Mouse (Mus musculus): ENCODE measurements around the gene AI413582. TPM values are rescaled to one million over a fixed set of nuclear protein-coding genes. Genes with fewer than 3 reads are reported as not detected.

The AI413582 gene
- polyA plus RNA-seq, 1 experiment from 2014 or later = 28.4 TPM

GRCm38 (mm10) chr17:27541984-27542383 lies 23.6 kb downstream of the AI413582 start:
- DNase-seq (ENCODE audit: low spot score) = no peak
- Histone ChIP-seq H3K4me2 (no peak overlapping the region), H3K4me1 (replicated peaks; ENCODE audit: control insufficient read depth, insufficient read depth, low read length) (no peaks in the 10 kb centered on the region), H3K9me3 (ENCODE audit: control insufficient read depth, low read length) (no peaks in the 10 kb centered on the region), H3K4me3 (ENCODE audit: low read depth, low read length) (no peak overlapping the region), H3K36me3 (ENCODE audit: control insufficient read depth, insufficient read depth, low read length) (no peaks in the 10 kb centered on the region), H3K27me3 (replicated peaks; ENCODE audit: control insufficient read depth, insufficient read depth, low read length) (peaks cover 4% of the 10 kb centered on the region; the same call in 1 of the 2 replicates), H3K27ac (ENCODE audit: low read depth, low read length) (no peak overlapping the region), H3K9ac (ENCODE audit: low read depth, low read length) (no peak overlapping the region)
- WGBS = 75% methylated on average over 3 of the region's 3 CpGs
- no peak for ATAC-seq (replicated peaks; ENCODE audit: low FRiP score)

- DNase-seq (ENCODE audit: low spot score) (no peak), ATAC-seq (replicated peaks; ENCODE audit: low FRiP score) (no peak)
- no peak overlapping the region for H3K9ac ChIP-seq (ENCODE audit: low read depth, low read length)
- no peaks in the 10 kb centered on the region for H3K36me3 ChIP-seq (ENCODE audit: control insufficient read depth, insufficient read depth, low read length)
- WGBS = 59% methylated on average over 2 of the region's 2 CpGs
- no peak overlapping the region for H3K4me3 ChIP-seq (ENCODE audit: low read depth, low read length)
- peaks cover 2% of the 10 kb centered on the region; the same call in 1 of the 2 replicates for H3K27me3 ChIP-seq (replicated peaks; ENCODE audit: control insufficient read depth, insufficient read depth, low read length)
- no peaks in the 10 kb centered on the region for H3K4me1 ChIP-seq (replicated peaks; ENCODE audit: control insufficient read depth, insufficient read depth, low read length)
- H3K4me2 ChIP-seq = no peak overlapping the region
- H3K27ac ChIP-seq (ENCODE audit: low read depth, low read length) = no peak overlapping the region
- H3K9me3 ChIP-seq (ENCODE audit: control insufficient read depth, low read length) = no peaks in the 10 kb centered on the region
Observed at GRCm38 (mm10) chr17:27541261-27541660, 24.3 kb downstream of the AI413582 start.

- 6% methylated on average over 10 of the region's 10 CpGs for WGBS
- ATAC-seq (replicated peaks; ENCODE audit: low FRiP score) = peak; percentile 66
- H3K36me3 ChIP-seq (ENCODE audit: control insufficient read depth, insufficient read depth, low read length) = no peaks in the 10 kb centered on the region
Observed at GRCm38 (mm10) chr17:27534718-27535117, 30.8 kb downstream of the AI413582 start.

GRCm38 (mm10) chr17:27533354-27533753 lies 32.2 kb downstream of the AI413582 start:
- H3K27ac ChIP-seq (ENCODE audit: low read depth, low read length) = no peak overlapping the region
- H3K9me3 ChIP-seq (ENCODE audit: control insufficient read depth, low read length) = no peaks in the 10 kb centered on the region
- WGBS = 88% methylated on average over 3 of the region's 3 CpGs
- H3K4me3 ChIP-seq (ENCODE audit: low read depth, low read length) = no peak overlapping the region
- H3K4me1 ChIP-seq (replicated peaks; ENCODE audit: control insufficient read depth, insufficient read depth, low read length) = no peaks in the 10 kb centered on the region; the same call in 1 of the 2 replicates
- 0 out of 2 replicates have a peak, but pooled peaks cover 2% of the 10 kb centered on the region for H3K27me3 ChIP-seq (replicated peaks; ENCODE audit: control insufficient read depth, insufficient read depth, low read length)
- no peaks in the 10 kb centered on the region for H3K36me3 ChIP-seq (ENCODE audit: control insufficient read depth, insufficient read depth, low read length)
- no peak overlapping the region for H3K9ac ChIP-seq (ENCODE audit: low read depth, low read length)
- no peak for ATAC-seq (replicated peaks; ENCODE audit: low FRiP score)
- DNase-seq (ENCODE audit: low spot score) = no peak
- H3K4me2 ChIP-seq = no peak overlapping the region

More at GRCm38 (mm10) chr17:27534718-27535117, 30.8 kb downstream of the AI413582 start:
- Histone ChIP-seq H3K9ac (ENCODE audit: low read depth, low read length) (no peak overlapping the region), H3K27ac (ENCODE audit: low read depth, low read length) (no peak overlapping the region), H3K4me2 (no peak overlapping the region), H3K9me3 (ENCODE audit: control insufficient read depth, low read length) (no peaks in the 10 kb centered on the region), H3K27me3 (replicated peaks; ENCODE audit: control insufficient read depth, insufficient read depth, low read length) (0 out of 2 replicates have a peak, but pooled peaks cover 2% of the 10 kb centered on the region), H3K4me1 (replicated peaks; ENCODE audit: control insufficient read depth, insufficient read depth, low read length) (no peaks in the 10 kb centered on the region; the same call in 1 of the 2 replicates), H3K4me3 (ENCODE audit: low read depth, low read length) (no peak overlapping the region)
- peak; percentile 85 for DNase-seq (ENCODE audit: low spot score)

GRCm38 (mm10) chr17:27532095-27532494 lies 33.5 kb downstream of the AI413582 start:
- Histone ChIP-seq H3K9me3 (ENCODE audit: control insufficient read depth, low read length) (no peaks in the 10 kb centered on the region), H3K4me1 (replicated peaks; ENCODE audit: control insufficient read depth, insufficient read depth, low read length) (no peaks in the 10 kb centered on the region; the same call in 1 of the 2 replicates), H3K4me2 (no peak overlapping the region), H3K27me3 (replicated peaks; ENCODE audit: control insufficient read depth, insufficient read depth, low read length) (0 out of 2 replicates have a peak, but pooled peaks cover 2% of the 10 kb centered on the region), H3K36me3 (ENCODE audit: control insufficient read depth, insufficient read depth, low read length) (no peaks in the 10 kb centered on the region), H3K4me3 (ENCODE audit: low read depth, low read length) (no peak overlapping the region), H3K27ac (ENCODE audit: low read depth, low read length) (peak overlapping the region; percentile 49; the same call in 1 of the 2 replicates), H3K9ac (ENCODE audit: low read depth, low read length) (no peak overlapping the region)
- 65% methylated on average over 8 of the region's 8 CpGs for WGBS
- ATAC-seq (replicated peaks; ENCODE audit: low FRiP score) = 0 out of 2 replicates have a peak, but pooled peaks have one; percentile 19
- DNase-seq (ENCODE audit: low spot score) = no peak

- H3K9me3 ChIP-seq (ENCODE audit: control insufficient read depth, low read length) = no peaks in the 10 kb centered on the region
- H3K36me3 ChIP-seq (ENCODE audit: control insufficient read depth, insufficient read depth, low read length) = no peaks in the 10 kb centered on the region
- no peak for ATAC-seq (replicated peaks; ENCODE audit: low FRiP score)
- 81% methylated on average over 5 of the region's 5 CpGs for WGBS
- H3K4me1 ChIP-seq (replicated peaks; ENCODE audit: control insufficient read depth, insufficient read depth, low read length) = no peaks in the 10 kb centered on the region
- no peak for DNase-seq (ENCODE audit: low spot score)
- no peak overlapping the region for H3K4me2 ChIP-seq
- H3K27me3 ChIP-seq (replicated peaks; ENCODE audit: control insufficient read depth, insufficient read depth, low read length) = 0 out of 2 replicates have a peak, but pooled peaks cover 2% of the 10 kb centered on the region
- no peak overlapping the region for H3K27ac ChIP-seq (ENCODE audit: low read depth, low read length)
- no peak overlapping the region for H3K4me3 ChIP-seq (ENCODE audit: low read depth, low read length)
- no peak overlapping the region for H3K9ac ChIP-seq (ENCODE audit: low read depth, low read length)
Observed at GRCm38 (mm10) chr17:27528767-27529166, 36.8 kb downstream of the AI413582 start.

- 55% methylated on average over 8 of the region's 8 CpGs for WGBS
- no peaks in the 10 kb centered on the region for H3K9me3 ChIP-seq (ENCODE audit: control insufficient read depth, low read length)
- ATAC-seq (replicated peaks; ENCODE audit: low FRiP score) (no peak), DNase-seq (ENCODE audit: low spot score) (no peak)
- H3K4me2 ChIP-seq = no peak overlapping the region
- no peaks in the 10 kb centered on the region for H3K4me1 ChIP-seq (replicated peaks; ENCODE audit: control insufficient read depth, insufficient read depth, low read length)
- H3K9ac ChIP-seq (ENCODE audit: low read depth, low read length) = no peak overlapping the region
- H3K27me3 ChIP-seq (replicated peaks; ENCODE audit: control insufficient read depth, insufficient read depth, low read length) = no peaks in the 10 kb centered on the region
- no peak overlapping the region for H3K4me3 ChIP-seq (ENCODE audit: low read depth, low read length)
- H3K36me3 ChIP-seq (ENCODE audit: control insufficient read depth, insufficient read depth, low read length) = no peaks in the 10 kb centered on the region
- no peak overlapping the region for H3K27ac ChIP-seq (ENCODE audit: low read depth, low read length)
Observed at GRCm38 (mm10) chr17:27528030-27528429, 37.5 kb downstream of the AI413582 start.

- Histone ChIP-seq H3K27me3 (replicated peaks; ENCODE audit: control insufficient read depth, insufficient read depth, low read length) (peaks cover 3% of the 10 kb centered on the region; the same call in 1 of the 2 replicates), H3K9me3 (ENCODE audit: control insufficient read depth, low read length) (no peaks in the 10 kb centered on the region), H3K36me3 (ENCODE audit: control insufficient read depth, insufficient read depth, low read length) (no peaks in the 10 kb centered on the region), H3K4me1 (replicated peaks; ENCODE audit: control insufficient read depth, insufficient read depth, low read length) (no peaks in the 10 kb centered on the region), H3K9ac (ENCODE audit: low read depth, low read length) (no peak overlapping the region), H3K4me3 (ENCODE audit: low read depth, low read length) (no peak overlapping the region), H3K27ac (ENCODE audit: low read depth, low read length) (no peak overlapping the region), H3K4me2 (no peak overlapping the region)
- DNase-seq (ENCODE audit: low spot score) = no peak
- WGBS = 51% methylated on average over 6 of the region's 6 CpGs
- no peak for ATAC-seq (replicated peaks; ENCODE audit: low FRiP score)
Observed at GRCm38 (mm10) chr17:27527188-27527587, 38.4 kb downstream of the AI413582 start.

GRCm38 (mm10) chr17:27523121-27523520 lies 42.4 kb downstream of the AI413582 start:
- ATAC-seq (replicated peaks; ENCODE audit: low FRiP score) = no peak
- Histone ChIP-seq H3K27me3 (replicated peaks; ENCODE audit: control insufficient read depth, insufficient read depth, low read length) (peaks cover 34% of the 10 kb centered on the region), H3K4me3 (ENCODE audit: low read depth, low read length) (no peak overlapping the region), H3K9ac (ENCODE audit: low read depth, low read length) (no peak overlapping the region), H3K9me3 (ENCODE audit: control insufficient read depth, low read length) (no peaks in the 10 kb centered on the region), H3K4me2 (no peak overlapping the region), H3K27ac (ENCODE audit: low read depth, low read length) (no peak overlapping the region), H3K36me3 (ENCODE audit: control insufficient read depth, insufficient read depth, low read length) (no peaks in the 10 kb centered on the region), H3K4me1 (replicated peaks; ENCODE audit: control insufficient read depth, insufficient read depth, low read length) (no peaks in the 10 kb centered on the region)
- WGBS = 67% methylated on average over 7 of the region's 7 CpGs
- no peak for DNase-seq (ENCODE audit: low spot score)

Measured in liver, embryonic 11.5 days (tissue).